Mouse (Mus musculus): ENCODE data around the gene Hcn2. TPM values are rescaled to one million over a fixed set of nuclear protein-coding genes. Genes with fewer than 3 reads are reported as not detected.
"Not testable (repeated sequence)": the region's sequence is repeated elsewhere in the genome, so short reads cannot be mapped to it uniquely, and the experiment has no call there.

Gene Hcn2
- polyA plus RNA-seq, 1 experiment from 2014 or later: 0.08 TPM

DNA sequence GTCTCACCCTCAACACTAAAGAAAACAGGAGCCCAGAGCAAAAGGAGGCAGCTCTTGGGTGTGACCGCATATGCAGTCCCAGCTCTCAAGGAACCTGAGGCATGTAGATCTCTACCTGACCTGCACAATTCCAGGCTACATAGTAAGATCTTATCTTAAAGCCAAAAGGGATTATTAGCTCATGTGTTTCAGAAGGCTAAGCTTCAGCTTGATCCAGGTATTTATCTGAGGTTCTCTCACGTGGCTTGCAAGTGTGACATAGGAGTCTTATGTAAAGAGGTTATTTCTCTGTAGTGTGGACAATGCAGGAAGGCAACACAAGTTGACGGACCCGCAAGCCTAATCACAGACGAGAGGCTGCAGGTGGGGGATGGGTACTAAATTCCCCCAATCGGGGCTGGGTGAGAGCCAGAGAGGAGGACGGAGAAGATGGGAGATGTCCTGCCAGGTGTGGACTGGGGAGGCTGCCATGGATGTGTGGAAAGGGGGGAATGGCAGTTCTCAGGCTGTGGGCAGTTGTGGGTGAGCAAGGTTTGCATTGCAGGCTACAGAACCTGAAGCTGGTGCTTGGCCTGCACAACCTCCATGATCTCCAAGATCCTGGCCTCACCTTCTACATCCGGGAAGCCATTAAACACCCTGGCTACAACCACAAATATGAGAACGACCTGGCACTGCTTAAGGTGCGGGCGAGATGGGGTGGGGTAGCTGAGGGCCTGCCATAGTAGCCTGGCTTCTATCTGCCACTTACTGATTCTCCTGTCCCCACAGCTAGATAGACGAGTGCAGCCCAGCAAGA, 22.7 kb upstream of the Hcn2 start:
- peaks cover 6% of the 10 kb centered on the region for H3K36me3 ChIP-seq
- no peak overlapping the region for H3K4me3 ChIP-seq
- H3K27ac ChIP-seq: peak overlapping the region; percentile 88
- WGBS: 58% methylated on average over 12 of the region's 12 CpGs
- H3K4me1 ChIP-seq: peaks cover 36% of the 10 kb centered on the region
- no peaks in the 10 kb centered on the region for H3K9me3 ChIP-seq
- H3K4me2 ChIP-seq: no peak overlapping the region
- 0 out of 2 replicates have a peak, but pooled peaks have one; percentile 9 for ATAC-seq (ENCODE audit: insufficient number of reproducible peaks, low FRiP score, low TSS enrichment, low read depth)
- no peaks in the 10 kb centered on the region for H3K27me3 ChIP-seq
- no peak overlapping the region for H3K9ac ChIP-seq

DNA sequence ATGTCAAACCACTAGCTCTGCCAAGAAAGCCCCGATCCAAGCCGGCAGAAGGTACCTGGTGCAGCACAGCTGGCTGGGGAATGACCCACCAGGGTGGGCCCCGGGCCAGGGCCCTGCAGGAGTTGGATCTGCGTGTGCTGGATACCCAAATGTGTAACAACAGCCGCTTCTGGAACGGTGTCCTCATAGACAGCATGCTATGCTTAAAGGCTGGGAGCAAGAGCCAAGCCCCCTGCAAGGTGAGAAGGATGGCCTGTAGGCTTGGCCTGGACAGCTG, 22.1 kb upstream of the Hcn2 start:
- H3K4me3 ChIP-seq: no peak overlapping the region
- no peaks in the 10 kb centered on the region for H3K27me3 ChIP-seq
- ATAC-seq (ENCODE audit: insufficient number of reproducible peaks, low FRiP score, low TSS enrichment, low read depth): 0 out of 2 replicates have a peak, but pooled peaks have one; percentile 13
- H3K27ac ChIP-seq: peak overlapping the region; percentile 88
- H3K4me1 ChIP-seq: peaks cover 36% of the 10 kb centered on the region
- no peak overlapping the region for H3K4me2 ChIP-seq
- 54% methylated on average over 6 of the region's 6 CpGs for WGBS
- peaks cover under 1% of the 10 kb centered on the region; the same call in 1 of the 2 replicates for H3K36me3 ChIP-seq
- H3K9ac ChIP-seq: no peak overlapping the region
- H3K9me3 ChIP-seq: no peaks in the 10 kb centered on the region

DNA sequence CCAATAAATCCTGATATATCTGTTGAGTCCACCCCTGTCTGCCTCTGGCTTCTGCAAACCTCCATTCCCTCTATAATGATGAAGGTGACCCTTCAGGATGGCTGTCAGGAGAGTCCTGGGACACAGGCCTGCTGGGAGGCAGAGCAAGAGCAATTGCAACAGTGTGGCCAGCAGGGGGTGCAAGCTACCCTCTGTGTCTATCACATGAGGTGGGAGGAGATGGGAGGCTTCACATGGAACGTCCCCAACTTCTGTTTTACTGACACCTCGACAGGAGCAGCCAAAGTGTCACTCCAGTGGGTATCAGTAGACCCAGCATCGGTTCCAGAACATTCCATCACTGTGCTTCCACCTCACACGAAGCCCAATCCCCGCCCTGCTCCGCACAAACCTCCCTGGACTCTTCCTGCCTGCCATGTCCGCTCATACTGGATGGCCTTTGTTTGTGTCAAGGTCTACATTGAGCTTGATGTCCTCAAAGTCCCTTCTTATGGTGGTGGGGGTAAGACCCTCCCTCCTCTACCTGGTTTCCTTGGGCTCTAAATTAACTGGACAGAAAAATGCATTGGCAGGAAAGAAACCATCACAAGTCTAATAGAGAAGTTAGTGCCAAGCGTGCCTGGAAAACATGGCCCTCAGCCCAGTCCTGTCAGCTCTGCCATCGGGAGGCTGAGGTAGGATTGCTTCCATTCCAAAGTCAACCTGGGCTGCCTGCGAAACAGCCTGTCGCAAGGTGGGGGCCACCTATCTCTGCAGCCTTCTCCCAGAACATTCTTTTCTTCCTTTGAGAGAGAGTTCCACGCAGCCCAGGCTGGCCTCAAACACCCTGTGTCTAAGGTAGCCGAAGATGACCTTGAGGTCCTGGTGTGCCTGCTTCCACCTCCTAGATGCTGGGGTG, 21.0 kb upstream of the Hcn2 start:
- H3K4me1 ChIP-seq: peaks cover 36% of the 10 kb centered on the region
- H3K9me3 ChIP-seq: no peaks in the 10 kb centered on the region
- WGBS: 51% methylated on average over 13 of the region's 13 CpGs
- H3K36me3 ChIP-seq: no peaks in the 10 kb centered on the region
- H3K4me2 ChIP-seq: peak overlapping the region; percentile 26; the same call in 1 of the 2 replicates
- H3K4me3 ChIP-seq: 0 out of 2 replicates have a peak overlapping the region, but pooled peaks have one; percentile 3
- H3K27me3 ChIP-seq: no peaks in the 10 kb centered on the region
- H3K27ac ChIP-seq: peak overlapping the region; percentile 88
- ATAC-seq (ENCODE audit: insufficient number of reproducible peaks, low FRiP score, low TSS enrichment, low read depth): peak; percentile 38
- no peak overlapping the region for H3K9ac ChIP-seq

DNA sequence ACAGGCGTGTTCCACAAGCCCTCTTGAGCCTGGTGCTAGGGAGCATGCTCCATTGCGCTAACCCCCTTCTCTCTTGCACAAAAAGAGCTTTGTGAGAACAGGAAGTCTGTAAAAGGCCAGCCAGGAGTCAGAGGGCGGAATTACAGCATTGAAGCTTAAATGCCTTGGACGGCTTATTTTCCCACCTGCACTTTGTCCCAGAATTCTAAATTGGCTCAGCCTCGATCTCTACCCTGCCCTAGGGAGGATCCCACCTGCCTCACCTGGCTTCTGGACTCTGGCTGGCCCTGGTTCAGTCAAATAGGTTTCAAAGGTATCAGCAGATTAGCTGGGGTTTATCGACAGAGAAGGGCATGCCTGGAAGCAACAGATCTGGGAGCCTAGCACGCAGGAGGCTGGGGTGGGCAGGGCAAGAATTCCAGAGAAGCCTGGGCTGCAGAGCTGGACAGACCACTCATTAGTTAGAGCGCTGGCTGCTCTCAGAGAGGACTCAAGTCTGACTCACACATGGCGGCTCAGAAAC, 20.2 kb upstream of the Hcn2 start:
- Histone ChIP-seq H3K4me2 (peak overlapping the region; percentile 26; the same call in 1 of the 2 replicates), H3K27ac (peak overlapping the region; percentile 88), H3K4me3 (0 out of 2 replicates have a peak overlapping the region, but pooled peaks have one; percentile 3), H3K9me3 (no peaks in the 10 kb centered on the region), H3K4me1 (peaks cover 42% of the 10 kb centered on the region), H3K27me3 (no peaks in the 10 kb centered on the region), H3K9ac (no peak overlapping the region), H3K36me3 (no peaks in the 10 kb centered on the region)
- 23% methylated on average over 9 of the region's 9 CpGs for WGBS
- no peak; the same call in 1 of the 2 replicates for ATAC-seq (ENCODE audit: insufficient number of reproducible peaks, low FRiP score, low TSS enrichment, low read depth)

DNA sequence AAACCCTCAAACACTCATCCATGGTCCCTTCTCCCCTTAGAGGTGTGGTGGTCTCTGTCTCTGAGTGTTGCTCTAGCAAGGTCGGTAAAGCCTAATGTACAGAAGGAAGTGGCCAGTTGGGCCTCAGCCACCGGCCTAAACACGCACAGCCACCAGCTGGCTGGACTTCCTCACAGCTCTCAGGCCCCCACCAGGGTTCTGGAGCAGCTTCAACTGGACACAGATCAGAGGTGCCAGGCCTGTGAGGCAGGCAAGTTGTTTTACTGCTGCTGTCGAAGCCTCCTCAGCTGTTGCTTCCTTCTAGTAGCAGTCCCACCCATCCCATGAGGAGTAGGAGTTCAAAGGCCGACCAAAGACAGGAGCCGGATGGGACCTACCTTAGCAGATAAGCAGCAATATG, 18.5 kb upstream of the Hcn2 start:
- H3K4me2 ChIP-seq: no peak overlapping the region
- no peaks in the 10 kb centered on the region for H3K9me3 ChIP-seq
- peak overlapping the region; percentile 88; the same call in 1 of the 2 replicates for H3K27ac ChIP-seq
- H3K4me1 ChIP-seq: peaks cover 48% of the 10 kb centered on the region
- 64% methylated on average over 6 of the region's 6 CpGs for WGBS
- H3K4me3 ChIP-seq: no peak overlapping the region
- ATAC-seq (ENCODE audit: insufficient number of reproducible peaks, low FRiP score, low TSS enrichment, low read depth): no peak
- no peaks in the 10 kb centered on the region for H3K27me3 ChIP-seq
- no peak overlapping the region for H3K9ac ChIP-seq
- no peaks in the 10 kb centered on the region for H3K36me3 ChIP-seq

DNA sequence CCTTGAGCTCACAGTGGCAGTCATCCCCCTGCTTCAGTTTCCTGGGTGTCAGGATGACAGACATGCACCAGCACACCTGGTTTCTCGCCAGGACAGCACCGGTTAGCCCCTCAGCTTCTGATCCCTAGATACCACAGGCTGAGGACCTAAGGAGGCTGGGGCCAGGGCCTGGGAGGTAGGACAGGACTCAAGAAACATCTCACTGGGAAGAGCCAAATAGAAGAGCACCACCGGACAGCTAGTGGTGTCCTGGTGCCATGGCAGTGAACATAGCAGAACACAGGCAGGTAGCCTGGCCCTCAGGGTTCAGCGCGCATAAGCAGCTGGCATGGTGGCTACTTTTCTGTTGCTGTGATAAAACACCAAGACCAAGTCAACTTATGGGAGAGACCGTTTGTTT, 18.0 kb upstream of the Hcn2 start:
- no peaks in the 10 kb centered on the region for H3K27me3 ChIP-seq
- H3K4me1 ChIP-seq: peaks cover 48% of the 10 kb centered on the region
- 94% methylated on average over 6 of the region's 6 CpGs for WGBS
- no peak overlapping the region for H3K27ac ChIP-seq
- no peaks in the 10 kb centered on the region for H3K9me3 ChIP-seq
- no peaks in the 10 kb centered on the region for H3K36me3 ChIP-seq
- H3K4me2 ChIP-seq: no peak overlapping the region
- no peak for ATAC-seq (ENCODE audit: insufficient number of reproducible peaks, low FRiP score, low TSS enrichment, low read depth)
- no peak overlapping the region for H3K4me3 ChIP-seq
- no peak overlapping the region for H3K9ac ChIP-seq

DNA sequence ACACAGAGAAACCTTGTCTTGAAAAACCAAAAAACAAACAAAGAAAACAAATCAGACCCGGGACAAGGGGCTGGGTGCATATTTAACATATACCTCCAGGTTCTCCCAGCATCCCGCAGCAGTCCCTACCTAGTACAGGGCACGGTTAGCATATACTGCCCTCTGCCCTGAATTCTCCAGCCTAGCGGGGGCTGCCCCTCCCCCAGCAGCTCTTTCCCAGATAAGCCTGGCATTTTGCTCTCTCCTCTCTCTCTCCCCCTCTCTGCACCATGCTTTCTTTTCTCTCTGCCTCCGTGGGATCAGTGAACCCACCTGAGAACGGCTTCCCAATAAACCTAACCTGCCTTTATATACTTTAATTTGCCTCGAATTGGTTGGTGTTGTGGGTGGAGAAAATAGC, 15.8 kb upstream of the Hcn2 start:
- WGBS: 49% methylated on average over 7 of the region's 7 CpGs
- H3K27ac ChIP-seq: no peak overlapping the region
- no peaks in the 10 kb centered on the region for H3K9me3 ChIP-seq
- H3K9ac ChIP-seq: no peak overlapping the region
- no peak overlapping the region for H3K4me3 ChIP-seq
- no peak for ATAC-seq (ENCODE audit: insufficient number of reproducible peaks, low FRiP score, low TSS enrichment, low read depth)
- H3K27me3 ChIP-seq: no peaks in the 10 kb centered on the region
- no peak overlapping the region for H3K4me2 ChIP-seq
- H3K36me3 ChIP-seq: no peaks in the 10 kb centered on the region
- peaks cover 36% of the 10 kb centered on the region for H3K4me1 ChIP-seq

DNA sequence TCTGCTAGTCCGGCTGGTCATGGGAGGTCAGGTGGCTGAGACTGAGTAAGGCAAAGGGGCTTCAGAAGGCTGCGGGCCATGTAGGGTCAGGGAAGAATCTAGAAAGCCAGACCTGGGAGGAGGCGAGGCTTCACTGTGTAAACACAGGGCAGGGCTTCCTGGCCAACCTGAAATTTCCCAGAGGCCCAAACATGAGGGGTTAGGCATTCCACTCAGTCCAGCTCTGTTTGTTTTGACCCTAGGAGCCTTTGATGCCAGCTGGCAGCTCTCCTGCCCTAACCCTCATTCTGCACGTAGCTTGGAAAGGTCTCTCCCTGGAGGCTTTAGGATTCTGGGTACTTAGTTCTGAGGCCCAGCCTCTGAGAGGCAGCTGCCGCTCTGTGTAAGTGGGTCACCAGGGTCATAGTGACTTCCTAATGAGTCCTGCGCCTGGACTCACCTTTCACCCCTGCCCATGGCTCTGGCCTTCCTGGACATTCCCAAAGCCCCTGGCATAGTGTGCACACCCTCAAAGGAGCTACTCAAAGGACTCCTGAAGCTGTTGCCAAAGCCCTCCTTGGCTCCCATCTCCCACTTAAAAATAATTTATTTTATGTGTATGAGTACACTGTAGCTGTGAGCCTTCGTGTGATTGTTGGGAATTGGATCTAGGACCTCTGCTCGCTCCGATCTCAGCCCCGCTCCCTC, 14.8 kb upstream of the Hcn2 start:
- Histone ChIP-seq H3K27me3 (no peaks in the 10 kb centered on the region), H3K36me3 (peaks cover 3% of the 10 kb centered on the region; the same call in 1 of the 2 replicates), H3K27ac (peak overlapping the region; percentile 66), H3K9ac (no peak overlapping the region), H3K4me1 (peaks cover 36% of the 10 kb centered on the region), H3K4me2 (no peak overlapping the region), H3K4me3 (no peak overlapping the region), H3K9me3 (no peaks in the 10 kb centered on the region)
- 47% methylated on average over 10 of the region's 10 CpGs for WGBS
- no peak for ATAC-seq (ENCODE audit: insufficient number of reproducible peaks, low FRiP score, low TSS enrichment, low read depth)

DNA sequence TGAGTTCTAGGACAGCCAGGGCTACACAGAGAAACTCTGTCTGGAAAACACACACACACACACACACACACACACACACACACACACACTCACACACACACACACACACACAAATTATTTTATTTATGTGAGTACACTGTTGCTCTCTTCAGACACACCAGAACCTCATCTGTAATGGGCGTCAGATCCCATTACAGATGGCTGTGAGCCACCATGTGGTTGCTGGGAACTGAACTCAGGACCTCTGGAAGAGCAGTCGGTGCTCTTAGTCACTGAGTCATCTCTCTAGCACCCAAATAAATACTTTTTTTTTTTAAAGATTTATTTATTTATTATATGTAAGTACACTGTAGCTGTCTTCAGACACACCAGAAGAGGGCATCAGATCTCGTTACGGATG, 13.5 kb upstream of the Hcn2 start:
- H3K4me3 ChIP-seq; H3K9me3 ChIP-seq; H3K27me3 ChIP-seq; H3K4me2 ChIP-seq; H3K9ac ChIP-seq; ATAC-seq (ENCODE audit: insufficient number of reproducible peaks, low FRiP score, low TSS enrichment, low read depth); H3K27ac ChIP-seq: not testable (repeated sequence)
- peaks cover 38% of the 10 kb centered on the region for H3K4me1 ChIP-seq
- peaks cover 10% of the 10 kb centered on the region for H3K36me3 ChIP-seq
- WGBS: 82% methylated on average over 4 of the region's 4 CpGs

DNA sequence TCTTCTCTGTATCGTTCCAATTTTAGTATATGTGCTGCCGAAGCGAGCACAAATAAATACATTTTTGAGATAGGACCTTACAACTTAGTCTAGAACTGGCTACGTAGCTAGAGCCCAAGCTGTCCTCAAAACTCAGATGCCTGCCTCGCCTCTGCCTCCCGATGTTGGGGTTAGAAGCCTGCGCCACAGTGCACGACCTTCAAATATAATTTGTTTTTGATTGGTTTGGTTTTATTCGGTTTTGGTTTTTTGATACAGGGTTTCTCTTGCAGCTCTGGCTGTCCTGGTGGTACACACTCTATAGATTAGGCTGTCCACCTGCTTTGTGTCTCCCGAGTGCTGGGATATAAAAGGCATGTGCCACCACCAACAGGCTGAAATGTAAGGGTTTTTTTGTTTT, 12.9 kb upstream of the Hcn2 start:
- H3K9ac ChIP-seq: no peak overlapping the region
- peak overlapping the region; percentile 81 for H3K4me2 ChIP-seq
- H3K9me3 ChIP-seq: no peaks in the 10 kb centered on the region
- H3K36me3 ChIP-seq: peaks cover 11% of the 10 kb centered on the region
- peak overlapping the region; percentile 77 for H3K4me3 ChIP-seq
- 78% methylated on average over 10 of the region's 10 CpGs for WGBS
- no peaks in the 10 kb centered on the region for H3K27me3 ChIP-seq
- ATAC-seq (ENCODE audit: insufficient number of reproducible peaks, low FRiP score, low TSS enrichment, low read depth): no peak
- H3K4me1 ChIP-seq: peaks cover 38% of the 10 kb centered on the region
- H3K27ac ChIP-seq: 0 out of 2 replicates have a peak overlapping the region, but pooled peaks have one; percentile 82

Measured in limb, embryonic 15.5 days (tissue).